Mouse (Mus musculus): ENCODE data around the gene Ang2.
"Not testable (repeated sequence)": the region's sequence is repeated elsewhere in the genome, so short reads cannot be mapped to it uniquely, and the experiment has no call there.

- TF ChIP-seq ELF1 (IDR thresholded peaks at IDR 0.05; ENCODE audit: low read depth, low read length); TBP (conservative IDR thresholded peaks at IDR 0.05; ENCODE audit: low read depth, low read length); MYC (IDR thresholded peaks at IDR 0.05; ENCODE audit: low read depth, low read length); POLR2A (IDR thresholded peaks at IDR 0.05; ENCODE audit: low read depth, low read length); CTCF (conservative IDR thresholded peaks at IDR 0.05 in 1 of 2, IDR thresholded peaks at IDR 0.05 in 1 of 2; ENCODE audit: low read depth in 2 of 2, low read length in 2 of 2); MAX (IDR thresholded peaks at IDR 0.05; ENCODE audit: low read length); ZC3H11A (IDR thresholded peaks at IDR 0.05; ENCODE audit: low read depth, low read length): not testable (repeated sequence)
These were observed 37.0 kb downstream of the Ang2 start, which contains the start of gene Rnase2b for GRCm38 (mm10) chr14:51161976-51162375.
